Mouse (Mus musculus): ENCODE data around the gene Btbd3. TPM values are rescaled to one million over a fixed set of nuclear protein-coding genes. Genes with fewer than 3 reads are reported as not detected.

Btbd3 gene
- polyA plus RNA-seq, 1 experiment from 2014 or later = 52.5 TPM

- ATAC-seq (ENCODE audit: low FRiP score, low TSS enrichment) = no peak
- H3K4me2 ChIP-seq (ENCODE audit: low read length) = no peak overlapping the region
- H3K4me1 ChIP-seq (ENCODE audit: control insufficient read depth, insufficient read depth, low read length) = peaks cover 15% of the 10 kb centered on the region
- no peaks in the 10 kb centered on the region for H3K27me3 ChIP-seq (ENCODE audit: control insufficient read depth, insufficient read depth, low read length)
- H3K9ac ChIP-seq (replicated peaks; ENCODE audit: low read length) = no peak overlapping the region
- no peak for DNase-seq
- no peaks in the 10 kb centered on the region for H3K9me3 ChIP-seq (ENCODE audit: control insufficient read depth, low read length)
- no peak overlapping the region for H3K4me3 ChIP-seq (replicated peaks; ENCODE audit: low read depth, low read length)
- WGBS = 80% methylated on average over 5 of the region's 5 CpGs
- H3K36me3 ChIP-seq (ENCODE audit: control insufficient read depth, insufficient read depth, low read length) = no peaks in the 10 kb centered on the region
- H3K27ac ChIP-seq (replicated peaks; ENCODE audit: low read depth, low read length) = no peak overlapping the region
Observed at GRCm38 (mm10) chr2:138274086-138274485, 17.7 kb downstream of the Btbd3 start.

- Histone ChIP-seq H3K9ac (replicated peaks; ENCODE audit: low read length) (peak overlapping the region; percentile 28; the same call in 1 of the 2 replicates), H3K4me2 (ENCODE audit: low read length) (peak overlapping the region; percentile 56), H3K4me1 (ENCODE audit: control insufficient read depth, insufficient read depth, low read length) (peaks cover 19% of the 10 kb centered on the region), H3K9me3 (ENCODE audit: control insufficient read depth, low read length) (no peaks in the 10 kb centered on the region), H3K4me3 (replicated peaks; ENCODE audit: low read depth, low read length) (peak overlapping the region; percentile 38), H3K27ac (replicated peaks; ENCODE audit: low read depth, low read length) (peak overlapping the region; percentile 62), H3K27me3 (ENCODE audit: control insufficient read depth, insufficient read depth, low read length) (no peaks in the 10 kb centered on the region), H3K36me3 (ENCODE audit: control insufficient read depth, insufficient read depth, low read length) (no peaks in the 10 kb centered on the region)
- peak; percentile 93 for ATAC-seq (ENCODE audit: low FRiP score, low TSS enrichment)
- peak; percentile 88 for DNase-seq
- 13% methylated on average over 17 of the region's 17 CpGs for WGBS
Observed at GRCm38 (mm10) chr2:138277842-138278691, 21.7 kb downstream of the Btbd3 start.

GRCm38 (mm10) chr2:138278853-138279640 lies 22.7 kb downstream of the Btbd3 start:
- Histone ChIP-seq H3K27ac (replicated peaks; ENCODE audit: low read depth, low read length) (peak overlapping the region; percentile 62), H3K9ac (replicated peaks; ENCODE audit: low read length) (peak overlapping the region; percentile 28), H3K4me2 (ENCODE audit: low read length) (peak overlapping the region; percentile 56), H3K9me3 (ENCODE audit: control insufficient read depth, low read length) (no peaks in the 10 kb centered on the region), H3K27me3 (ENCODE audit: control insufficient read depth, insufficient read depth, low read length) (no peaks in the 10 kb centered on the region), H3K36me3 (ENCODE audit: control insufficient read depth, insufficient read depth, low read length) (peaks cover 9% of the 10 kb centered on the region), H3K4me3 (replicated peaks; ENCODE audit: low read depth, low read length) (peak overlapping the region; percentile 38), H3K4me1 (ENCODE audit: control insufficient read depth, insufficient read depth, low read length) (peaks cover 19% of the 10 kb centered on the region)
- ATAC-seq (ENCODE audit: low FRiP score, low TSS enrichment) (no peak), DNase-seq (no peak)
- 68% methylated on average over 15 of the region's 15 CpGs for WGBS

- DNase-seq = peak; percentile 33
- H3K9me3 ChIP-seq (ENCODE audit: control insufficient read depth, low read length) = no peaks in the 10 kb centered on the region
- peak overlapping the region; percentile 28; the same call in 1 of the 2 replicates for H3K9ac ChIP-seq (replicated peaks; ENCODE audit: low read length)
- H3K36me3 ChIP-seq (ENCODE audit: control insufficient read depth, insufficient read depth, low read length) = peaks cover 15% of the 10 kb centered on the region
- no peaks in the 10 kb centered on the region for H3K27me3 ChIP-seq (ENCODE audit: control insufficient read depth, insufficient read depth, low read length)
- peak overlapping the region; percentile 56 for H3K4me2 ChIP-seq (ENCODE audit: low read length)
- no peak for ATAC-seq (ENCODE audit: low FRiP score, low TSS enrichment)
- H3K4me1 ChIP-seq (ENCODE audit: control insufficient read depth, insufficient read depth, low read length) = peaks cover 19% of the 10 kb centered on the region
- 45% methylated on average over 11 of the region's 11 CpGs for WGBS
- H3K4me3 ChIP-seq (replicated peaks; ENCODE audit: low read depth, low read length) = peak overlapping the region; percentile 38
- peak overlapping the region; percentile 62 for H3K27ac ChIP-seq (replicated peaks; ENCODE audit: low read depth, low read length)
Observed at GRCm38 (mm10) chr2:138279641-138280040, 23.3 kb downstream of the Btbd3 start.

- peak; percentile 66 for DNase-seq
- H3K36me3 ChIP-seq (ENCODE audit: control insufficient read depth, insufficient read depth, low read length) = peaks cover 20% of the 10 kb centered on the region
- peak overlapping the region; percentile 62 for H3K27ac ChIP-seq (replicated peaks; ENCODE audit: low read depth, low read length)
- H3K9ac ChIP-seq (replicated peaks; ENCODE audit: low read length) = peak overlapping the region; percentile 28
- H3K4me3 ChIP-seq (replicated peaks; ENCODE audit: low read depth, low read length) = peak overlapping the region; percentile 38
- WGBS = 59% methylated on average over 17 of the region's 17 CpGs
- no peaks in the 10 kb centered on the region for H3K27me3 ChIP-seq (ENCODE audit: control insufficient read depth, insufficient read depth, low read length)
- ATAC-seq (ENCODE audit: low FRiP score, low TSS enrichment) = no peak
- peak overlapping the region; percentile 56 for H3K4me2 ChIP-seq (ENCODE audit: low read length)
- peaks cover 19% of the 10 kb centered on the region for H3K4me1 ChIP-seq (ENCODE audit: control insufficient read depth, insufficient read depth, low read length)
- H3K9me3 ChIP-seq (ENCODE audit: control insufficient read depth, low read length) = no peaks in the 10 kb centered on the region
Observed at GRCm38 (mm10) chr2:138280225-138280711, 23.9 kb downstream of the Btbd3 start.

- peak overlapping the region; percentile 32 for H3K4me2 ChIP-seq (ENCODE audit: low read length)
Observed at GRCm38 (mm10) chr2:138281550-138282201, 25.3 kb downstream of the Btbd3 start.

GRCm38 (mm10) chr2:138283372-138283771 lies 27.0 kb downstream of the Btbd3 start:
- DNase-seq (no peak), ATAC-seq (ENCODE audit: low FRiP score, low TSS enrichment) (no peak)
- Histone ChIP-seq H3K9me3 (ENCODE audit: control insufficient read depth, low read length) (no peaks in the 10 kb centered on the region), H3K36me3 (ENCODE audit: control insufficient read depth, insufficient read depth, low read length) (peaks cover 27% of the 10 kb centered on the region), H3K4me1 (ENCODE audit: control insufficient read depth, insufficient read depth, low read length) (peaks cover 5% of the 10 kb centered on the region; the same call in 1 of the 2 replicates), H3K9ac (replicated peaks; ENCODE audit: low read length) (no peak overlapping the region), H3K4me2 (ENCODE audit: low read length) (no peak overlapping the region), H3K4me3 (replicated peaks; ENCODE audit: low read depth, low read length) (no peak overlapping the region), H3K27ac (replicated peaks; ENCODE audit: low read depth, low read length) (no peak overlapping the region), H3K27me3 (ENCODE audit: control insufficient read depth, insufficient read depth, low read length) (no peaks in the 10 kb centered on the region)
- 94% methylated on average over 12 of the region's 12 CpGs for WGBS

More at GRCm38 (mm10) chr2:138281550-138282201, 25.3 kb downstream of the Btbd3 start:
- Histone ChIP-seq H3K4me3 (replicated peaks; ENCODE audit: low read depth, low read length) (0 out of 2 replicates have a peak overlapping the region, but pooled peaks have one; percentile 10), H3K4me1 (ENCODE audit: control insufficient read depth, insufficient read depth, low read length) (peaks cover 19% of the 10 kb centered on the region), H3K27me3 (ENCODE audit: control insufficient read depth, insufficient read depth, low read length) (no peaks in the 10 kb centered on the region), H3K27ac (replicated peaks; ENCODE audit: low read depth, low read length) (no peak overlapping the region), H3K36me3 (ENCODE audit: control insufficient read depth, insufficient read depth, low read length) (peaks cover 27% of the 10 kb centered on the region), H3K9ac (replicated peaks; ENCODE audit: low read length) (no peak overlapping the region), H3K9me3 (ENCODE audit: control insufficient read depth, low read length) (no peaks in the 10 kb centered on the region)
- 88% methylated on average over 10 of the region's 10 CpGs for WGBS
- DNase-seq = peak; percentile 17
- ATAC-seq (ENCODE audit: low FRiP score, low TSS enrichment) = no peak

GRCm38 (mm10) chr2:138283856-138284255 lies 27.5 kb downstream of the Btbd3 start:
- Histone ChIP-seq H3K27me3 (ENCODE audit: control insufficient read depth, insufficient read depth, low read length) (no peaks in the 10 kb centered on the region), H3K9ac (replicated peaks; ENCODE audit: low read length) (no peak overlapping the region), H3K36me3 (ENCODE audit: control insufficient read depth, insufficient read depth, low read length) (peaks cover 27% of the 10 kb centered on the region), H3K4me2 (ENCODE audit: low read length) (no peak overlapping the region), H3K4me3 (replicated peaks; ENCODE audit: low read depth, low read length) (no peak overlapping the region), H3K4me1 (ENCODE audit: control insufficient read depth, insufficient read depth, low read length) (peaks cover 5% of the 10 kb centered on the region; the same call in 1 of the 2 replicates), H3K27ac (replicated peaks; ENCODE audit: low read depth, low read length) (no peak overlapping the region), H3K9me3 (ENCODE audit: control insufficient read depth, low read length) (no peaks in the 10 kb centered on the region)
- WGBS = 98% methylated on average over 15 of the region's 15 CpGs
- ATAC-seq (ENCODE audit: low FRiP score, low TSS enrichment) = no peak
- DNase-seq = no peak

Measured in midbrain, embryonic 14.5 days (tissue).